Mouse (Mus musculus): Measurements from ENCODE around the gene Tnnt3. TPM values are rescaled to one million over a fixed set of nuclear protein-coding genes. Genes with fewer than 3 reads are reported as not detected.
A peak's percentile ranks its signal among the peaks of the same experiment; 100 is the strongest.

The Tnnt3 gene
- total and polyA plus RNA-seq, 3 experiments, result 3.1 to 13.3 (median 4.1) TPM

- no peak for TF ChIP-seq USF1 (IDR thresholded peaks at IDR 0.05; ENCODE audit: low read depth, low read length)
These were observed 18.9 kb downstream of the Tnnt3 start (continued) for GRCm38 (mm10) chr7:142517531-142517930.

DNA sequence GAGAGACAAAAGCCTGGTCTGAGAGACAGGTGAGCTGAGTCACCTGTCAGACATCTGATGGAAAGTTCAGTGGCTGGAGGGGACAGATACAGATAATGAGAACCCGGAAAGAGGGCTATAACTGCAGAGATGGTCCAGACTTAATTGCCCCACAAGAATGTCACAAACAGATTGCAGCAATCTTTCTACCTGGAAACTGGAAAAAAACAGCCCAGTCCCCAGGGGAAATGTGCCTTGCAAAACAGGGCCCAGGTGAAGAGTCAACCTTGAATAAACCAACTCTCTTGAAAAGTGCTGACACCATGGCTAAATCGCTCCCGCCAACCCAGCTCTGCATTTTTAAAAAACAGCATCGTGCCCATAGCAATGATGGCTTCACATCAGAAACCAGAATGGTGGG, 21.7 kb downstream of the Tnnt3 start:
- H3K9me3 ChIP-seq (replicated peaks; ENCODE audit: low read length), result no peaks in the 10 kb centered on the region
- TF ChIP-seq MAX (IDR thresholded peaks at IDR 0.05; ENCODE audit: low read length), result no peak
- TF ChIP-seq UBTF (IDR thresholded peaks at IDR 0.05; ENCODE audit: low read depth, low read length), result no peak
- no peak for TF ChIP-seq ZC3H11A (IDR thresholded peaks at IDR 0.05; ENCODE audit: low read depth, low read length)
- no peak for TF ChIP-seq TBP (conservative IDR thresholded peaks at IDR 0.05; ENCODE audit: low read depth, low read length)
- TF ChIP-seq GABPA (IDR thresholded peaks at IDR 0.05; ENCODE audit: insufficient replicate concordance, low read depth, low read length), result no peak
- no peak for TF ChIP-seq EP300 (IDR thresholded peaks at IDR 0.05; ENCODE audit: low read length)
- no peak for TF ChIP-seq POLR2A (IDR thresholded peaks at IDR 0.05; ENCODE audit: low read depth, low read length)
- TF ChIP-seq JUN (IDR thresholded peaks at IDR 0.05; ENCODE audit: insufficient read depth, low read depth, low read length), result no peak
- TF ChIP-seq IRF4 (IDR thresholded peaks at IDR 0.05; ENCODE audit: low read depth, low read length), result no peak
- no peak for TF ChIP-seq MEF2A (IDR thresholded peaks at IDR 0.05; ENCODE audit: borderline replicate concordance, low read depth, low read length)
- TF ChIP-seq MXI1 (IDR thresholded peaks at IDR 0.05; ENCODE audit: low read depth, low read length), result no peak
- TF ChIP-seq ZMIZ1 (IDR thresholded peaks at IDR 0.05; ENCODE audit: low read depth, low read length), result no peak
- TF ChIP-seq MAFK (IDR thresholded peaks at IDR 0.05; ENCODE audit: insufficient replicate concordance, low read length), result no peak
- TF ChIP-seq NELFE (IDR thresholded peaks at IDR 0.05; ENCODE audit: low read depth, low read length), result no peak
- no peak for TF ChIP-seq ETS1 (conservative IDR thresholded peaks at IDR 0.05; ENCODE audit: low read depth, low read length)
- H3K4me2 ChIP-seq (ENCODE audit: insufficient read depth, low read depth, poor library complexity, severe bottlenecking), result no peak overlapping the region
- DNase-seq (ENCODE audit: extremely low read depth), result no peak
- dilution Hi-C loops (cut with MboI; ENCODE audit: extremely low pct_ligation_motif_present, extremely low pct_unique_long_range_greater_than_20kb, low sequenced_read_pairs), result no loop called here
- in situ Hi-C loops (cut with MboI; ENCODE audit: low pct_ligation_motif_present, low pct_unique_long_range_greater_than_20kb, low sequenced_read_pairs), result no loop called here
- H3K27me3 ChIP-seq (replicated peaks), result peaks cover 4% of the 10 kb centered on the region
- no peaks in the 10 kb centered on the region for H3K36me3 ChIP-seq (replicated peaks in 1 of 2; ENCODE audit: control insufficient read depth in 1 of 2, insufficient read depth in 1 of 2, low read length in 1 of 2)
- H3K79me2 ChIP-seq (replicated peaks; ENCODE audit: control insufficient read depth, extremely low read depth, insufficient read depth, poor library complexity, severe bottlenecking), result no peaks in the 10 kb centered on the region
- H3K9ac ChIP-seq (ENCODE audit: insufficient read depth, low read depth), result no peak overlapping the region
- H3K27ac ChIP-seq (ENCODE audit: insufficient read depth, low read depth), result no peak overlapping the region
- peaks cover 0 to 13% of the 10 kb centered on the region in 2 experiments; a peak in 2 of 4 replicates for H3K4me1 ChIP-seq (ENCODE audit: control insufficient read depth in 1 of 2, insufficient read depth in 2 of 2)
- H3K4me3 ChIP-seq (replicated peaks in 1 of 3; ENCODE audit: low read depth in 2 of 3, low read length in 2 of 3, poor library complexity in 1 of 3), result no peak overlapping the region

DNA sequence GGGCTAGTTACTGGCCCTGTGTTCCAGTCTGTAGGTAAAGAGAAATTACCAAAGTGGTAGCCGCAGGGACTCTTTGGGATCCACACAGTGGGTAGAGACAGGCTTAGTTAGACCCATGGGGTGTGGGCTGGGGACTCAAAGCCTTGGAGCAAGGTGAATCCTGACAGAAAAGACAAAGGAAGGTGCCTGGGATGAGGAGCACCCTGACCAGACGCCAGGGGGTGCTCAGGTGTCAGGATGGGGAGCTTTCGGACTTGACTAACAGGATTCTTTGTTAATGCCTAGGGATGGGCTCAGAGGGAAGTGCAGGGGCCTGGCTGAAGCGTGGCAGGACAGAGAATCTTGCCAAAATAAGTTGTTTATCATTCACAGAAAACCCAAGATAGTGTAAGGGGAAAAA, 23.7 kb downstream of the Tnnt3 start:
- in situ Hi-C loops (cut with MboI; ENCODE audit: low pct_ligation_motif_present, low pct_unique_long_range_greater_than_20kb, low sequenced_read_pairs) (no loop called here), dilution Hi-C loops (cut with MboI; ENCODE audit: extremely low pct_ligation_motif_present, extremely low pct_unique_long_range_greater_than_20kb, low sequenced_read_pairs) (no loop called here)
- no peak for DNase-seq (ENCODE audit: extremely low read depth)
- H3K9me3 ChIP-seq (replicated peaks; ENCODE audit: low read length), result no peaks in the 10 kb centered on the region
- no peaks in the 10 kb centered on the region for H3K36me3 ChIP-seq (replicated peaks in 1 of 2; ENCODE audit: control insufficient read depth in 1 of 2, insufficient read depth in 1 of 2, low read length in 1 of 2)
- H3K27ac ChIP-seq (ENCODE audit: insufficient read depth, low read depth), result no peak overlapping the region
- no peak overlapping the region for H3K9ac ChIP-seq (ENCODE audit: insufficient read depth, low read depth)
- no peak overlapping the region for H3K4me2 ChIP-seq (ENCODE audit: insufficient read depth, low read depth, poor library complexity, severe bottlenecking)
- H3K27me3 ChIP-seq (replicated peaks), result peaks cover 14% of the 10 kb centered on the region
- no peak for TF ChIP-seq USF2 (conservative IDR thresholded peaks at IDR 0.05; ENCODE audit: low read depth, low read length)
- TF ChIP-seq KAT2A (IDR thresholded peaks at IDR 0.05; ENCODE audit: insufficient replicate concordance, low read length), result no peak
- peak; percentile 64 for TF ChIP-seq RAD21 (IDR thresholded peaks at IDR 0.05; ENCODE audit: low read depth, low read length)
- TF ChIP-seq SMC3 (IDR thresholded peaks at IDR 0.05; ENCODE audit: low read depth, low read length), result peak; percentile 78
- TF ChIP-seq CTCF (conservative IDR thresholded peaks at IDR 0.05 in 1 of 2, IDR thresholded peaks at IDR 0.05 in 1 of 2; ENCODE audit: low read depth in 2 of 2, low read length in 2 of 2), result peak in 1 of 2 experiments; percentile 71; a peak in 2 of 4 replicates
- H3K4me1 ChIP-seq (ENCODE audit: control insufficient read depth in 1 of 2, insufficient read depth in 2 of 2), result peaks cover 0 to 13% of the 10 kb centered on the region in 2 experiments; a peak in 2 of 4 replicates
- no peaks in the 10 kb centered on the region for H3K79me2 ChIP-seq (replicated peaks; ENCODE audit: control insufficient read depth, extremely low read depth, insufficient read depth, poor library complexity, severe bottlenecking)
- no peak overlapping the region for H3K4me3 ChIP-seq (replicated peaks in 1 of 3; ENCODE audit: low read depth in 2 of 3, low read length in 2 of 3, poor library complexity in 1 of 3)

Measured in CH12.LX (cell line).